Mouse (Mus musculus) embryonic facial prominence, embryonic 15.5 days (tissue): ENCODE measurements around the gene Rbfox3. TPM values are rescaled to one million over a fixed set of nuclear protein-coding genes. Genes with fewer than 3 reads are reported as not detected.
A peak's percentile ranks its signal among the peaks of the same experiment; 100 is the strongest.

Experiments
- ATAC-seq: fragments of 200-750 bp; cut with Nextera tagmentation; 2 replicates; pipeline ENCODE4 v1.8.0; 2017; ENCODE audit warnings: low read depth, moderate TSS enrichment; ENCODE audit not compliant: insufficient number of reproducible peaks, low FRiP score, low TSS enrichment
- H3K27ac ChIP-seq: fragments of 300-500 bp; sonication (generic); replicated peaks from 2 replicates; pipeline ENCODE4 v1.5.1; 2015; ENCODE audit warnings: mild to moderate bottlenecking, inconsistent platforms
- H3K27me3 ChIP-seq: fragments of 300-500 bp; sonication (generic); 2 replicates; pipeline ENCODE4 v1.6.1; 2015; ENCODE audit warnings: inconsistent platforms
- H3K36me3 ChIP-seq: fragments of 300-500 bp; sonication (generic); 2 replicates; pipeline ENCODE4 v1.6.1; 2015; ENCODE audit warnings: mild to moderate bottlenecking, inconsistent platforms
- H3K4me1 ChIP-seq: fragments of 300-500 bp; sonication (generic); 2 replicates; pipeline ENCODE4 v1.6.1; 2015; ENCODE audit warnings: inconsistent platforms
- H3K4me2 ChIP-seq: fragments of 300-500 bp; sonication (generic); replicated peaks from 2 replicates; pipeline ENCODE4 v1.6.1; 2015; ENCODE audit warnings: mild to moderate bottlenecking, inconsistent platforms
- H3K4me3 ChIP-seq: fragments of 300-500 bp; sonication (generic); replicated peaks from 2 replicates; pipeline ENCODE4 v1.5.1; 2015; ENCODE audit warnings: mild to moderate bottlenecking, inconsistent platforms
- H3K9ac ChIP-seq: fragments of 300-500 bp; sonication (generic); 2 replicates; pipeline ENCODE4 v1.6.1; 2015; ENCODE audit warnings: inconsistent platforms
- H3K9me3 ChIP-seq: fragments of 300-500 bp; sonication (generic); replicated peaks from 2 replicates; pipeline ENCODE4 v1.6.1; 2016; ENCODE audit warnings: inconsistent platforms
- WGBS: fragments of 180-500 bp; shearing (Covaris S2); methylation state at CpG from one replicate; pipeline ENCODE4 v1.1.7; 2015; 5-methylcytosine and 5-hydroxymethylcytosine counted together
- polyA plus RNA-seq: library from polyadenylated mRNA; unstranded; fragments of >200 nt; fragmentation: Nextera tagmentation; extraction: Ambion mirVana; gene quantifications from 2 replicates; pipeline ENCODE4 v1.2.1, GENCODE M21; 2015

Rbfox3 gene
- polyA plus RNA-seq, 1 experiment from 2014 or later, result 0.55 TPM

- H3K4me1 ChIP-seq, result no peaks in the 10 kb centered on the region; the same call in 1 of the 2 replicates
- no peak overlapping the region for H3K4me3 ChIP-seq
- H3K9me3 ChIP-seq, result no peaks in the 10 kb centered on the region
- peak; percentile 62 for ATAC-seq
- no peak overlapping the region for H3K9ac ChIP-seq
- no peak overlapping the region for H3K4me2 ChIP-seq
- H3K36me3 ChIP-seq, result no peaks in the 10 kb centered on the region
- WGBS, result 44% methylated on average over 7 of the region's 7 CpGs
- H3K27me3 ChIP-seq, result 0 out of 2 replicates have a peak, but pooled peaks cover under 1% of the 10 kb centered on the region
- H3K27ac ChIP-seq, result no peak overlapping the region
These were observed 159.3 kb downstream of the Rbfox3 start for GRCm38 (mm10) chr11:118751879-118752616.

DNA sequence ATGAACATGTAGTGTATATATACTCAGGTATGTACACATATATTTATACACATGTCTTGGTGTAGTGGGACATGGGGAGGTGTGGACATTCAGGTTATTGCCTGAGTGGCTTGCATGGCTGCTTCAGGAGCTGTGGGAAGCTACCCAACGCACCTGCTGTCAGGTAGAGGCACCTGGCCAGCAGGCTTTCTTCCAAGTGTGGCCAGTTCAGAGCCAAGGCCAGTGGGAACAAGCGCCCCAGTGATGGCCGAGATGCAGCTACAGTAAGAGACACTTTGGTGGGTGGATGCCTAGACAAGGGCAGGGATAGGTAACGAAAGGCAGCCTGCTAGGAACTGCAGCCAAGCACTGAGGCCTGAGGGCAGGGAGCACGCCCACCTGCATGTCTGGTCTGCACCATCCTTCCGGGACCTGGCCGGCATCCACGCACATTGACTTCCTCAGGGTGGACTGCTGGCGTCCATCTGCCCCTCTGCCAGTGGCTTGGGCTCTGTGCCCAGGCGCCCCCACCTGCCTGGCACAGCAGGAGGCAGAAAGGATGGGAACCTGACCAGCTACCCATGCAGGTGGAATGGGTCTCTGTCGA is 160.6 kb downstream of the Rbfox3 start:
- ATAC-seq, result no peak
- H3K27me3 ChIP-seq, result peaks cover 10% of the 10 kb centered on the region
- no peaks in the 10 kb centered on the region; the same call in 1 of the 2 replicates for H3K4me1 ChIP-seq
- H3K36me3 ChIP-seq, result no peaks in the 10 kb centered on the region
- no peaks in the 10 kb centered on the region for H3K9me3 ChIP-seq
- H3K4me3 ChIP-seq, result no peak overlapping the region
- no peak overlapping the region for H3K4me2 ChIP-seq
- no peak overlapping the region for H3K9ac ChIP-seq
- no peak overlapping the region for H3K27ac ChIP-seq
- WGBS, result 67% methylated on average over 11 of the region's 11 CpGs

DNA sequence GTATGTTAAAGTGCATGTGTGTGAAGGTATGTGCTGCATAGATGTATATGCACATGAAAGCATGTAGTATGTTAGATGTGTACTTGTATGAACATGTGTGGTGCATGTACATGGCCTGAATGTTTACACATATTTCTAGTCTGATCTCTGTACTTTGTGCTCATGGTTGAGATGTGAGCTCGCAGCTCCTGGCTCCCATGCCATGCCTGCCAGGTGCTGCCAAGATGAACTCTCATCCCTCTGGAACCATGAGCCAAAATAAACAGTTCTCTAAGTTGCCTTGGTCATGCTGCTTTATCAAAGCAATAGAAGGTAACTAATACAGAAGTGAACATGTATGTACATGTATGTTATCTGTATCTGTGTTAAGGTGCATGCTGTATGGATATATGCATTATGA is 161.9 kb downstream of the Rbfox3 start:
- H3K9me3 ChIP-seq, result no peaks in the 10 kb centered on the region
- H3K4me3 ChIP-seq, result no peak overlapping the region
- peaks cover 23% of the 10 kb centered on the region for H3K27me3 ChIP-seq
- no peak for ATAC-seq
- no peaks in the 10 kb centered on the region for H3K36me3 ChIP-seq
- WGBS, result 72% methylated on average over 1 of the region's 1 CpGs
- H3K27ac ChIP-seq, result no peak overlapping the region
- H3K4me2 ChIP-seq, result no peak overlapping the region
- peaks cover 10% of the 10 kb centered on the region for H3K4me1 ChIP-seq
- no peak overlapping the region for H3K9ac ChIP-seq

GRCm38 (mm10) chr11:118748622-118749021 is 162.8 kb downstream of the Rbfox3 start:
- Histone ChIP-seq H3K9ac (no peak overlapping the region), H3K36me3 (no peaks in the 10 kb centered on the region), H3K27ac (no peak overlapping the region), H3K4me2 (no peak overlapping the region), H3K27me3 (peaks cover 31% of the 10 kb centered on the region), H3K4me1 (peaks cover 16% of the 10 kb centered on the region), H3K4me3 (no peak overlapping the region), H3K9me3 (no peaks in the 10 kb centered on the region)
- ATAC-seq, result no peak
- 61% methylated on average over 10 of the region's 10 CpGs for WGBS

DNA sequence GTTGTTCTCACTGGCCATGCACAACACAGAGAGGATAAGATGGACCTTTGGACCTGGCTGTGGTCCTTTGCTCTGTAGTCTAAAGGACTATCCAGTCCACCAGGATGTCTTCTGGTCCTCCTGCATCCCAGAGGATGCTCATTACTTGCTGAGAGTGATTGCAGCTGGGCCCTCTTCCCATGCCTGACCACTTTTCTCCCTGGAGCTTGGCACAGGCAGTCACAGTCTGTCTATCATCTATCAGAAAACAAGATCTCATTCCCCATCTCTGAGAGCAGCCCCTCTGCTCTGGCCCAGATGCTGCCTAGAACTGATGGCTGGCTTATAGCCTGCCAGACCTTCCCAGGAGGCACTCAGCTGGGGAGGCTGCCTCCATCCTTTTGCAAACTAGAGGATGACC is 166.1 kb downstream of the Rbfox3 start:
- H3K4me3 ChIP-seq, result no peak overlapping the region
- H3K27me3 ChIP-seq, result peaks cover 40% of the 10 kb centered on the region
- H3K4me1 ChIP-seq, result peaks cover 16% of the 10 kb centered on the region
- no peaks in the 10 kb centered on the region for H3K9me3 ChIP-seq
- ATAC-seq, result no peak
- H3K36me3 ChIP-seq, result no peaks in the 10 kb centered on the region
- H3K4me2 ChIP-seq, result 0 out of 2 replicates have a peak overlapping the region, but pooled peaks have one; percentile 46
- H3K9ac ChIP-seq, result no peak overlapping the region
- H3K27ac ChIP-seq, result no peak overlapping the region

- Histone ChIP-seq H3K9me3 (no peaks in the 10 kb centered on the region), H3K27me3 (peaks cover 40% of the 10 kb centered on the region), H3K9ac (no peak overlapping the region), H3K4me1 (peaks cover 17% of the 10 kb centered on the region), H3K27ac (no peak overlapping the region), H3K4me2 (peak overlapping the region; percentile 46), H3K36me3 (no peaks in the 10 kb centered on the region), H3K4me3 (peak overlapping the region; percentile 14; the same call in 1 of the 2 replicates)
- ATAC-seq, result no peak
- WGBS, result 2% methylated on average over 15 of the region's 15 CpGs
These were observed 166.6 kb downstream of the Rbfox3 start for GRCm38 (mm10) chr11:118744782-118745181.

- no peak overlapping the region for H3K4me2 ChIP-seq
- no peak overlapping the region for H3K9ac ChIP-seq
- 7% methylated on average over 3 of the region's 3 CpGs for WGBS
- no peaks in the 10 kb centered on the region for H3K36me3 ChIP-seq
- ATAC-seq, result no peak
- peaks cover 26% of the 10 kb centered on the region for H3K4me1 ChIP-seq
- no peaks in the 10 kb centered on the region for H3K9me3 ChIP-seq
- peaks cover 44% of the 10 kb centered on the region for H3K27me3 ChIP-seq
- H3K4me3 ChIP-seq, result no peak overlapping the region
- no peak overlapping the region for H3K27ac ChIP-seq
These were observed 168.6 kb downstream of the Rbfox3 start for GRCm38 (mm10) chr11:118742762-118743161.

GRCm38 (mm10) chr11:118741262-118741661 is 170.1 kb downstream of the Rbfox3 start:
- Histone ChIP-seq H3K4me3 (no peak overlapping the region), H3K27ac (no peak overlapping the region), H3K9me3 (no peaks in the 10 kb centered on the region), H3K9ac (no peak overlapping the region), H3K4me1 (peaks cover 26% of the 10 kb centered on the region), H3K4me2 (no peak overlapping the region), H3K36me3 (no peaks in the 10 kb centered on the region), H3K27me3 (peaks cover 38% of the 10 kb centered on the region)
- WGBS, result 33% methylated on average over 6 of the region's 6 CpGs
- ATAC-seq, result no peak

DNA sequence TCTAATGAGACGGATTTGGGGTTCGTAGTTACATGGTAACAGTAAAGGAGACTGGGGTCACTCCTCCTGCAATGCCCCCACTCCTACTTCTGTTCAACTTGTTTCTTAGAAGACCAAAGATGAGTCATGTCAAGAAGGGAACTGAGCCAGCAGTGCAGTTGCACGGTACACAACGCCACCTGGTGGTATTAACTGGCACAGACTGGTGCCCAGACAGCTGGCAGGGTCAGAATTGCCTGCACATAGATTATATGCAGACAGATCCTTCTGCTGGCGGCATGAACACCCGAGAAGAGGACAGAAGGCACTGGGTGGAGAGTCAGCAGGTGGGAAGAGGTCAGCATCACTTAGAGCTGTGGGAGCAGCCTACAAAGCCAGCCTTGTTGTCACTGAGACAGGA is 171.4 kb downstream of the Rbfox3 start:
- WGBS, result 15% methylated on average over 6 of the region's 6 CpGs
- peaks cover 21% of the 10 kb centered on the region for H3K4me1 ChIP-seq
- no peaks in the 10 kb centered on the region for H3K9me3 ChIP-seq
- peaks cover 26% of the 10 kb centered on the region for H3K27me3 ChIP-seq
- no peak overlapping the region for H3K27ac ChIP-seq
- H3K9ac ChIP-seq, result no peak overlapping the region
- H3K4me3 ChIP-seq, result no peak overlapping the region
- no peak for ATAC-seq
- no peak overlapping the region; the same call in 1 of the 2 replicates for H3K4me2 ChIP-seq
- H3K36me3 ChIP-seq, result no peaks in the 10 kb centered on the region

- no peak overlapping the region for H3K4me3 ChIP-seq
- H3K4me2 ChIP-seq, result peak overlapping the region; percentile 23
- H3K4me1 ChIP-seq, result peaks cover 12% of the 10 kb centered on the region
- H3K27me3 ChIP-seq, result peaks cover 17% of the 10 kb centered on the region
- H3K36me3 ChIP-seq, result no peaks in the 10 kb centered on the region
- no peak for ATAC-seq
- 6% methylated on average over 23 of the region's 23 CpGs for WGBS
- no peaks in the 10 kb centered on the region for H3K9me3 ChIP-seq
- H3K9ac ChIP-seq, result no peak overlapping the region
- H3K27ac ChIP-seq, result no peak overlapping the region
These were observed 172.3 kb downstream of the Rbfox3 start for GRCm38 (mm10) chr11:118738855-118739832.

- Histone ChIP-seq H3K4me3 (no peak overlapping the region), H3K4me2 (no peak overlapping the region), H3K9ac (no peak overlapping the region), H3K27ac (no peak overlapping the region), H3K27me3 (peaks cover 11% of the 10 kb centered on the region), H3K9me3 (no peaks in the 10 kb centered on the region), H3K4me1 (peaks cover 10% of the 10 kb centered on the region), H3K36me3 (no peaks in the 10 kb centered on the region)
- 19% methylated on average over 7 of the region's 7 CpGs for WGBS
- no peak for ATAC-seq
These were observed 173.1 kb downstream of the Rbfox3 start for GRCm38 (mm10) chr11:118738323-118738722.
